Mouse (Mus musculus) MEL (cell line): ENCODE results near the gene Fam228b. TPM values are rescaled to one million over a fixed set of nuclear protein-coding genes. Genes with fewer than 3 reads are reported as not detected.

Experiments
- DNase-seq: peaks from one replicate; pipeline ENCODE4 v3.0.0; 2011; ENCODE audit warnings: low read depth, low spot score
- H3K27ac ChIP-seq: 2 replicates; pipeline ENCODE4 v1.5.1; 2012; ENCODE audit warnings: low read depth, mild to moderate bottlenecking, control low read depth, low read length, moderate library complexity; ENCODE audit not compliant: control insufficient read depth
- H3K27me3 ChIP-seq, 2 experiments: fragments of 150-350 bp in 1 of 2; sonication (generic) in 1 of 2; 2 replicates each; pipeline ENCODE4 v1.6.1; 2012; ENCODE audit warnings: low read length in 2 of 2, mild to moderate bottlenecking in 2 of 2, improper control_type of control experiment in 1 of 2, moderate library complexity in 1 of 2; ENCODE audit not compliant: insufficient read depth in 2 of 2, control insufficient read depth in 1 of 2
- H3K36me3 ChIP-seq, 2 experiments: 2 replicates each; pipeline ENCODE4 v1.6.1; 2012 to 2014; ENCODE audit warnings: low read length in 2 of 2, improper control_type of control experiment in 1 of 2, inconsistent platforms in 1 of 2, mild to moderate bottlenecking in 1 of 2; ENCODE audit not compliant: insufficient read depth in 2 of 2, control insufficient read depth in 1 of 2
- H3K4me1 ChIP-seq, 2 experiments: fragments of 150-350 bp in 1 of 2; sonication (generic) in 1 of 2; 2 replicates each; pipeline ENCODE4 v1.6.1; 2012; ENCODE audit warnings: low read length in 2 of 2, improper control_type of control experiment in 1 of 2, mild to moderate bottlenecking in 1 of 2; ENCODE audit not compliant: insufficient read depth in 2 of 2, control insufficient read depth in 1 of 2
- H3K4me3 ChIP-seq, 2 experiments: fragments of 150-350 bp in 1 of 2; sonication (generic) in 1 of 2; 2 replicates each; pipeline ENCODE4 v1.5.1; 2012; ENCODE audit warnings: low read depth in 2 of 2, low read length in 2 of 2, mild to moderate bottlenecking in 2 of 2, moderate library complexity in 2 of 2, control low read depth in 1 of 2, improper control_type of control experiment in 1 of 2; ENCODE audit not compliant: control insufficient read depth in 1 of 2, insufficient read depth in 1 of 2
- H3K79me2 ChIP-seq: 2 replicates; pipeline ENCODE4 v1.6.1; 2012; ENCODE audit warnings: mild to moderate bottlenecking, low read length, moderate library complexity; ENCODE audit not compliant: control insufficient read depth, poor library complexity, insufficient read depth
- H3K9ac ChIP-seq: 2 replicates; pipeline ENCODE4 v1.6.1; 2012; ENCODE audit warnings: low read depth, mild to moderate bottlenecking, control low read depth, low read length, moderate library complexity; ENCODE audit not compliant: control insufficient read depth, poor library complexity, severe bottlenecking
- H3K9me3 ChIP-seq: fragments of 150-350 bp; sonication (generic); replicated peaks from 2 replicates; pipeline ENCODE4 v1.6.1; 2012; ENCODE audit warnings: mild to moderate bottlenecking, low read length, improper control_type of control experiment, moderate library complexity; ENCODE audit not compliant: insufficient read depth
- BHLHE40 ChIP-seq: IDR thresholded peaks from 2 replicates; pipeline ENCODE4 v1.6.1; 2012; ENCODE audit warnings: low read depth, mild to moderate bottlenecking, inconsistent platforms, low read length, improper control_type of control experiment, borderline replicate concordance
- CHD2 ChIP-seq: IDR thresholded peaks from 2 replicates; pipeline ENCODE4 v1.6.1; 2011; ENCODE audit warnings: low read length, improper control_type of control experiment
- CTCF ChIP-seq, 3 experiments: IDR thresholded peaks in 2 of 3; conservative IDR thresholded peaks in 1 of 3; 2 replicates each; pipeline ENCODE4 v1.5.1; 2011 to 2012; ENCODE audit warnings: low read length in 3 of 3, low read depth in 2 of 3, mild to moderate bottlenecking in 2 of 3, improper control_type of control experiment in 1 of 3, inconsistent platforms in 1 of 3, mixed read lengths in 1 of 3, moderate library complexity in 1 of 3; ENCODE audit not compliant: control insufficient read depth in 1 of 3, insufficient read depth in 1 of 3, poor library complexity in 1 of 3, severe bottlenecking in 1 of 3
- ELF1 ChIP-seq: IDR thresholded peaks from 2 replicates; pipeline ENCODE4 v1.6.1; 2014; ENCODE audit warnings: low read depth, mild to moderate bottlenecking, inconsistent platforms, low read length, improper control_type of control experiment, moderate library complexity
- HCFC1 ChIP-seq: IDR thresholded peaks from 2 replicates; pipeline ENCODE4 v1.6.1; 2012; ENCODE audit warnings: low read depth, mild to moderate bottlenecking, inconsistent platforms, low read length, improper control_type of control experiment, moderate library complexity
- JUND ChIP-seq: IDR thresholded peaks from 2 replicates; pipeline ENCODE4 v1.6.1; 2011; ENCODE audit warnings: low read depth, mild to moderate bottlenecking, improper control_type of control experiment, low read length
- KAT2A ChIP-seq: conservative IDR thresholded peaks from 2 replicates; pipeline ENCODE4 v1.6.1; 2012; ENCODE audit warnings: low read depth, low read length, improper control_type of control experiment, inconsistent platforms
- MAFK ChIP-seq: IDR thresholded peaks from 2 replicates; pipeline ENCODE4 v1.6.1; 2011; ENCODE audit warnings: low read depth, mild to moderate bottlenecking, low read length, improper control_type of control experiment, borderline replicate concordance
- MAZ ChIP-seq: IDR thresholded peaks from 2 replicates; pipeline ENCODE4 v1.6.1; 2012; ENCODE audit warnings: low read depth, mild to moderate bottlenecking, inconsistent platforms, low read length, improper control_type of control experiment
- MEF2A ChIP-seq: IDR thresholded peaks from 2 replicates; pipeline ENCODE4 v1.6.1; 2014; ENCODE audit warnings: low read depth, mild to moderate bottlenecking, inconsistent platforms, low read length, improper control_type of control experiment; ENCODE audit not compliant: poor library complexity, insufficient replicate concordance, severe bottlenecking; ENCODE audit errors: extremely low read depth
- MXI1 ChIP-seq: IDR thresholded peaks from 2 replicates; pipeline ENCODE4 v1.6.1; 2011; ENCODE audit warnings: mild to moderate bottlenecking, low read depth, low read length, improper control_type of control experiment
- MYB ChIP-seq: IDR thresholded peaks from 2 replicates; pipeline ENCODE4 v1.6.1; 2011; ENCODE audit warnings: mild to moderate bottlenecking, low read depth, low read length, improper control_type of control experiment
- NRF1 ChIP-seq: IDR thresholded peaks from 2 replicates; pipeline ENCODE4 v1.6.1; 2014; ENCODE audit warnings: low read depth, mild to moderate bottlenecking, inconsistent platforms, low read length, improper control_type of control experiment, moderate library complexity; ENCODE audit not compliant: poor library complexity, insufficient read depth, severe bottlenecking
- POLR2A ChIP-seq, 2 experiments: IDR thresholded peaks; 2 replicates each; pipeline ENCODE4 v1.6.1; 2011 to 2012; ENCODE audit warnings: low read length in 2 of 2, mild to moderate bottlenecking in 2 of 2, control low read depth in 1 of 2, improper control_type of control experiment in 1 of 2, low read depth in 1 of 2, moderate library complexity in 1 of 2; ENCODE audit not compliant: control insufficient read depth in 1 of 2, insufficient read depth in 1 of 2, poor library complexity in 1 of 2
- RAD21 ChIP-seq: IDR thresholded peaks from 2 replicates; pipeline ENCODE4 v1.6.1; 2011; ENCODE audit warnings: mild to moderate bottlenecking, low read depth, low read length, improper control_type of control experiment
- RCOR1 ChIP-seq: IDR thresholded peaks from 2 replicates; pipeline ENCODE4 v1.6.1; 2012; ENCODE audit warnings: low read depth, mild to moderate bottlenecking, inconsistent platforms, low read length, improper control_type of control experiment
- SIN3A ChIP-seq: IDR thresholded peaks from 2 replicates; pipeline ENCODE4 v1.6.1; 2012; ENCODE audit warnings: low read length, improper control_type of control experiment, inconsistent platforms
- TAL1 ChIP-seq: IDR thresholded peaks from 2 replicates; pipeline ENCODE4 v1.6.1; 2012; ENCODE audit warnings: mild to moderate bottlenecking, inconsistent platforms, low read length, moderate library complexity, mixed read lengths
- USF2 ChIP-seq, 2 experiments: IDR thresholded peaks; 2 replicates each; pipeline ENCODE4 v1.6.1; 2011 to 2012; ENCODE audit warnings: improper control_type of control experiment in 2 of 2, low read length in 2 of 2, borderline replicate concordance in 1 of 2, inconsistent platforms in 1 of 2, low read depth in 1 of 2, mild to moderate bottlenecking in 1 of 2; ENCODE audit not compliant: insufficient read depth in 1 of 2
- ZKSCAN1 ChIP-seq: IDR thresholded peaks from 2 replicates; pipeline ENCODE4 v1.6.1; 2012; ENCODE audit warnings: low read depth, mild to moderate bottlenecking, inconsistent platforms, low read length, improper control_type of control experiment, moderate library complexity
- polyA plus RNA-seq, 2 experiments: library from polyadenylated mRNA; stranded (reverse) in 1 of 2; unstranded in 1 of 2; fragments of >175 nt in 1 of 2; fragments of >200 nt in 1 of 2; gene quantifications; 2 replicates each; pipeline versions ENCODE4 v1.2.1 to v1.2.4; 2012; ENCODE audit warnings: low replicate concordance in 2 of 2, low read depth in 1 of 2; ENCODE audit not compliant: insufficient read length in 2 of 2, insufficient read depth in 1 of 2, missing spikeins in 1 of 2
- total RNA-seq: library from RNA; depleted of rRNA; stranded (reverse); fragments of 300-350 nt; gene quantifications from 2 replicates; pipeline ENCODE4 v1.2.3, GENCODE M21; 2012

The Fam228b gene
- total and polyA plus RNA-seq, 3 experiments: 4.0 to 5.3 TPM; not detected in 1

GRCm38 (mm10) chr12:4732332-4732731, 36.7 kb downstream of the Fam228b start:
- Histone ChIP-seq H3K27ac (no peak overlapping the region), H3K9ac (no peak overlapping the region), H3K4me3 (no peak overlapping the region), H3K79me2 (no peaks in the 10 kb centered on the region), H3K9me3 (no peaks in the 10 kb centered on the region), H3K36me3 (peaks cover 0 to under 1% of the 10 kb centered on the region in 2 experiments; a peak in 1 of 4 replicates), H3K4me1 (no peaks in the 10 kb centered on the region), H3K27me3 (no peaks in the 10 kb centered on the region)
- TF ChIP-seq MYB (no peak), HCFC1 (no peak), BHLHE40 (no peak), MXI1 (no peak), MEF2A (no peak), NRF1 (no peak), JUND (no peak), TAL1 (no peak), USF2 (IDR thresholded peaks at IDR 0.05; ENCODE audit: borderline replicate concordance in 1 of 2, insufficient read depth in 1 of 2, low read depth in 1 of 2, low read length in 2 of 2) (no peak), CHD2 (no peak), CTCF (IDR thresholded peaks at IDR 0.05 in 2 of 3, conservative IDR thresholded peaks at IDR 0.05 in 1 of 3; ENCODE audit: control insufficient read depth in 1 of 3, insufficient read depth in 1 of 3, low read depth in 2 of 3, low read length in 3 of 3, poor library complexity in 1 of 3, severe bottlenecking in 1 of 3) (no peak), RAD21 (no peak), POLR2A (IDR thresholded peaks at IDR 0.05; ENCODE audit: control insufficient read depth in 1 of 2, insufficient read depth in 1 of 2, low read depth in 1 of 2, low read length in 2 of 2, poor library complexity in 1 of 2) (no peak), ELF1 (no peak)
- DNase-seq: no peak

- no peak overlapping the region for H3K27ac ChIP-seq
- peaks cover 0 to 1% of the 10 kb centered on the region in 2 experiments; a peak in 1 of 4 replicates for H3K36me3 ChIP-seq
- H3K4me3 ChIP-seq: no peak overlapping the region
- H3K4me1 ChIP-seq: no peaks in the 10 kb centered on the region
- DNase-seq: no peak
- H3K9me3 ChIP-seq: no peaks in the 10 kb centered on the region
- no peak for TF ChIP-seq RCOR1
- TF ChIP-seq BHLHE40: no peak
- no peak for TF ChIP-seq MXI1
- TF ChIP-seq SIN3A: no peak
- TF ChIP-seq MAFK: no peak
- no peak for TF ChIP-seq HCFC1
- TF ChIP-seq KAT2A: no peak
- TF ChIP-seq MAZ: no peak
- TF ChIP-seq RAD21: no peak
- TF ChIP-seq ZKSCAN1: no peak
- no peak for TF ChIP-seq CTCF (IDR thresholded peaks at IDR 0.05 in 2 of 3, conservative IDR thresholded peaks at IDR 0.05 in 1 of 3; ENCODE audit: control insufficient read depth in 1 of 3, insufficient read depth in 1 of 3, low read depth in 2 of 3, low read length in 3 of 3, poor library complexity in 1 of 3, severe bottlenecking in 1 of 3)
- no peak for TF ChIP-seq POLR2A (IDR thresholded peaks at IDR 0.05; ENCODE audit: control insufficient read depth in 1 of 2, insufficient read depth in 1 of 2, low read depth in 1 of 2, low read length in 2 of 2, poor library complexity in 1 of 2)
- no peak overlapping the region for H3K9ac ChIP-seq
- H3K27me3 ChIP-seq: no peaks in the 10 kb centered on the region
- no peaks in the 10 kb centered on the region for H3K79me2 ChIP-seq
Observed at GRCm38 (mm10) chr12:4731629-4732028, 37.4 kb downstream of the Fam228b start.
